Mouse (Mus musculus) embryonic fibroblast, embryonic 13.5 days (primary cell): ENCODE measurements around the gene Carnmt1.

Experiments used
- CTCF ChIP-seq: IDR thresholded peaks from 2 replicates; pipeline ENCODE4 v1.5.1; 2011; ENCODE audit warnings: mild to moderate bottlenecking, control low read depth, low read length, moderate library complexity, borderline replicate concordance; ENCODE audit not compliant: insufficient read depth
- POLR2A ChIP-seq: IDR thresholded peaks from 2 replicates; pipeline ENCODE4 v1.6.1; 2011; ENCODE audit warnings: low read depth, mild to moderate bottlenecking, control low read depth, low read length, moderate library complexity

- no peak for TF ChIP-seq CTCF
- no peak for TF ChIP-seq POLR2A
Observed at GRCm38 (mm10) chr19:18692768-18693167, 22.2 kb downstream of the Carnmt1 start.
